Mouse (Mus musculus): ENCODE measurements around the gene 4933414I15Rik.

- no peak for TF ChIP-seq CTCF (IDR thresholded peaks at IDR 0.05)
- no peak for TF ChIP-seq EP300 (IDR thresholded peaks at IDR 0.05)
Observed at GRCm38 (mm10) chr11:50932040-50932439, 11.5 kb downstream of the 4933414I15Rik start.
